ENCODE assay signal across 26 mouse cellular contexts in genomic region chr7:71174871-71175270, GRCm38 (mm10).
"Had no signal": no experiment of that assay in that cellular context is flagged by ENCODE, and none has a peak within 500 bp of the region (broad histone marks: within the 10 kb centered on the region; RNA-seq: fewer than 3 reads in every experiment).

No protein-coding gene starts in this region.

- H3K27me3 ChIP-seq: heart, embryonic 12.5 days; hindbrain, embryonic 12.5 days; limb, embryonic 12.5 days; liver, embryonic 13.5 days; liver, embryonic 15.5 days had no signal

- ATAC-seq: hindbrain, embryonic 16.5 days; inflammation-experienced regulatory T-cells, adult 6 months; liver, postnatal 0 days had no signal

- H3K9ac ChIP-seq: heart, embryonic 12.5 days; hindbrain, embryonic 12.5 days; hindbrain, embryonic 14.5 days; limb, embryonic 12.5 days; liver, embryonic 13.5 days; liver, embryonic 15.5 days; liver, postnatal 0 days had no signal

- H3K27ac ChIP-seq: gastrocnemius, adult 2 months; heart, embryonic 10.5 days; hindbrain, embryonic 10.5 days; hindbrain, embryonic 12.5 days; hindbrain, embryonic 14.5 days; layer of hippocampus, adult 2 months; left cerebral cortex, adult 2 months; limb, embryonic 10.5 days; limb, embryonic 12.5 days; liver, embryonic 13.5 days; liver, embryonic 15.5 days had no signal

- H3K36me3 ChIP-seq: heart, embryonic 10.5 days; heart, embryonic 12.5 days; hindbrain, embryonic 10.5 days; hindbrain, embryonic 12.5 days; limb, embryonic 10.5 days; limb, embryonic 12.5 days; liver, embryonic 13.5 days; liver, embryonic 15.5 days had no signal

- DNase-seq: gastrocnemius, adult 2 months; gastrocnemius, postnatal 10 days; gastrocnemius, postnatal 25 days; heart, adult 18-20 months; heart, postnatal 10 days; heart, postnatal 4 days; kidney, adult 11 months; kidney, adult 2 months; kidney, postnatal 10 days; kidney, postnatal 25 days; kidney, postnatal 4 days; liver; liver, embryonic 13.5 days; liver, postnatal 0 days had no signal

- H3K4me3 ChIP-seq: gastrocnemius, adult 2 months; heart, embryonic 10.5 days; heart, embryonic 12.5 days; hindbrain, embryonic 10.5 days; hindbrain, embryonic 12.5 days; layer of hippocampus, adult 2 months; left cerebral cortex, adult 2 months; limb, embryonic 10.5 days; limb, embryonic 12.5 days; liver, embryonic 13.5 days; liver, embryonic 15.5 days had no signal

- H3K9me3 ChIP-seq: heart, embryonic 10.5 days; heart, embryonic 12.5 days; hindbrain, embryonic 10.5 days; hindbrain, embryonic 12.5 days; limb, embryonic 10.5 days; limb, embryonic 12.5 days; liver, embryonic 13.5 days; liver, embryonic 15.5 days had no signal

- H3K4me1 ChIP-seq: heart, embryonic 10.5 days; hindbrain, embryonic 10.5 days; hindbrain, embryonic 12.5 days; limb, embryonic 10.5 days; limb, embryonic 12.5 days; liver, embryonic 13.5 days; liver, embryonic 15.5 days had no signal

- H3K4me2 ChIP-seq: heart, embryonic 12.5 days; hindbrain, embryonic 12.5 days; hindbrain, embryonic 14.5 days; limb, embryonic 12.5 days; liver, embryonic 13.5 days; liver, embryonic 15.5 days had no signal
